Mouse (Mus musculus) heart, adult 2 months (tissue): ENCODE measurements around the gene Jakmip3.

Experiments used
- CTCF ChIP-seq: fragments of 200-600 bp; IDR thresholded peaks from 2 replicates; pipeline ENCODE4 v1.8.1; 2022; ENCODE audit warnings: antibody characterized with exemption, mild to moderate bottlenecking, moderate library complexity
- EP300 ChIP-seq: fragments of 200-500 bp; IDR thresholded peaks from 2 replicates; pipeline ENCODE4 v1.6.1; 2011; ENCODE audit warnings: low read depth, low read length, control low read depth; ENCODE audit not compliant: insufficient read depth
- POLR2A ChIP-seq: fragments of 200-500 bp; IDR thresholded peaks from 2 replicates; pipeline ENCODE4 v1.6.1; 2011; ENCODE audit warnings: mild to moderate bottlenecking, low read depth, low read length, control low read depth; ENCODE audit not compliant: insufficient read depth

DNA sequence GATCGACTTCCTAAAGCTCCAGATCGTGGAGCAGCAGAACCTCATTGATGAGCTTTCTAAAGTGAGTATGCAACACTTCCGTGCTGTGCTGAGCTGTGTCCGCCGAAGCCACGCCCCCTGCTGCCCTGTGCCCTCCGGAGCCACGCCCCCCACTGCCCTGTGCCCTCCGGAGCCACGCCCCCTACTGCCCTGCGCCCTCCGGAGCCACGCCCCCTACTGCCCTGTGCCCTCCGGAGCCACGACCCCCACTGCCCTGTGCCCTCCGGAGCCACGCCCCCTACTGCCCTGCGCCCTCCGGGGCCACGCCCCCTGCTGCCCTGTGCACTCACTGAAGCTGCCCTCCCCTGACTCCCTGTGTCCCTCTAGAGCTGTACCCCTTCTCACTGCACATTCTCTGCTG lies 80.4 kb downstream of the Jakmip3 start:
- TF ChIP-seq EP300 (no peak), POLR2A (no peak), CTCF (no peak)
